Mouse (Mus musculus) ES-E14 (cell line): Measurements from ENCODE around the gene Gtf2ird2.

Source experiments
- CHD2 ChIP-seq: IDR thresholded peaks from 2 replicates; pipeline ENCODE4 v1.6.1; 2014; ENCODE audit warnings: mild to moderate bottlenecking, low read depth, low read length, inconsistent platforms
- HCFC1 ChIP-seq: IDR thresholded peaks from 2 replicates; pipeline ENCODE4 v1.6.1; 2012; ENCODE audit warnings: low read length, inconsistent platforms, borderline replicate concordance; ENCODE audit not compliant: insufficient read depth
- MAFK ChIP-seq: IDR thresholded peaks from 2 replicates; pipeline ENCODE4 v1.6.1; 2014; ENCODE audit warnings: mild to moderate bottlenecking, low read depth, low read length, inconsistent platforms; ENCODE audit not compliant: insufficient read depth
- ZC3H11A ChIP-seq: IDR thresholded peaks from 2 replicates; pipeline ENCODE4 v1.6.1; 2012; ENCODE audit warnings: low read depth, mild to moderate bottlenecking, inconsistent platforms, low read length, borderline replicate concordance
- ZNF384 ChIP-seq: IDR thresholded peaks from 2 replicates; pipeline ENCODE4 v1.6.1; 2012; ENCODE audit warnings: low read depth, low read length, inconsistent platforms

- no peak for TF ChIP-seq CHD2
- no peak for TF ChIP-seq ZNF384
- TF ChIP-seq HCFC1, result no peak
- TF ChIP-seq MAFK, result no peak
- no peak for TF ChIP-seq ZC3H11A
These were observed 26.2 kb downstream of the Gtf2ird2 start for GRCm38 (mm10) chr5:134209931-134210554.
